Mouse (Mus musculus): ENCODE data around the gene Ly6g6e. TPM values are rescaled to one million over a fixed set of nuclear protein-coding genes. Genes with fewer than 3 reads are reported as not detected.

Gene Ly6g6e
- total RNA-seq, 2 experiments from 2014 or later, result not detected

DNA sequence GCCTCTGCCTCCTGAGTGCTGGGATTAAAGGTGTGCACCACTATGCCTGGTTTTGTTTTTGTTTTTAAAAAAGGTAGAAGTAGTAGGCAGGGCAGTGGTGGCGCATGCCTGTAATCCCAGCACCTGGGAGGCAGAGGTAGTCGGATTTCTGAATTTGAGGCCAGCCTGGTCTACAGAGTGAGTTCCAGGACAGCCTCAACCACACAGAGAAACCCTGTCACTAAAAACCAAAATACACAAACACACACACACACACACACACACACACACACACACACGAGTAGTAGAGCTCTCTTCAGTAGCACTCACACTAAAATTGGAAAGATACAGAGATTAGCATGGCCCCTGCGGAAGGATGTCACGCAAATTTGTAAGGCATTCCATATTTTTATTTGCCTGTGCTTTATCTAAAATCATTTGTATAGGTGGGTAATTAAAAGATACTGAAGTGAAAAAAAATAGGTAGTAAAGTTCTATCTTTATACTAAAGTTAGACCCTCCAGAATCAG, 27.7 kb upstream of the Ly6g6e start:
- no peak for ATAC-seq (replicated peaks; ENCODE audit: poor library complexity)

DNA sequence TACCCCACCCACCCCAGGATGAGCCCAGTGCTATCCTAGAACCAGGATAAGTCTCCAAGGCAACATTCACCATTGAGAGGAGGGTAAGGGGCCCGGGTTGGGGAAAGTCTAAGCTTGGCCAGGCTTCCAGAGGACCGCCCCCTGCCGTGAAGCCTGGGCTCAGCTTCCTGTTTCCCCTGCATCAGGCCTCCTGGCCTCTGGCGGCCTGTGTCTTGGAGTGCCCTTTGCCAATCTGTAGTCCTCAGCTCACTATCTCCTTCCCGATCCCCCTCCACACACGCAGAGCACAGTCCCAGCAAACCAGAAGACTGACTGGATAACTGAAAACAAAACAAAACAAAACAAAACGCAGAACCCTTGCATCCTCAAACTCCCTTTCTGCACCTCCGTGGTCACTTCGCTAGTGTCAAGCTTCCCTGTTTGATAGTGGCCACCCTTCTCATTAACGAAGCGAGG, 27.1 kb upstream of the Ly6g6e start, which contains the start of gene Clic1:
Gene Clic1, plus strand, starts transcription at position 406 of the 456 bp plus-strand sequence.
- peak; percentile 18 for ATAC-seq (replicated peaks; ENCODE audit: poor library complexity)

DNA sequence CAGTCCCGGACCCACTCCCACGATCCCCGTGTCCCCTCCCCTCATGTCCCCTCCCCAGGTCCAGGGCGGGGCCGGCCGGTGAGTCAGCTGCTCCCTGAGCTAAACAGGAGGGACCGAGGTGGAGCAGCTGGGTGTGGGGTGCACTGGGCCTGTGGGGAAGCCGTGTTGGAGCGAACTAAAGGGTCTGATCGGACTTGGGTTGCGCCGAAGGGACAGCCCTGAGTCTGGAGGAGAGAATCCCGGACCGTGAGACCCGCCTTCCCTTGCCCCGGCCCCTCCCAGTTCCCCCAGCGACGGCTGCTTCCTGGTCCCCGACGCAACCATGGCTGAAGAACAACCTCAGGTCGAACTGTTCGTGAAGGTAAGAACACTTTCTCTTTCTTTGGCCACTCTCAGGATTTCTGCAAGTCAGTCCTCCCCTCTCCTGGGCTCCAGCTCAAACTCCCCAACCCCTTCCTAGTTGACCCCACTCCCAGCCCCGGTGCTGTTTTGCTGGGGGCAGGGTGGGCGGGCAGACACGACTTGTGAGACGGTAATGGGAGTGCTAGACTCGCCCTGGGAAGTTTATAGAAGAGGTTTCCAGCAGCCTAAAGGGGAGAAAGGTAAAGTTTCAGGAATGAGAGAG, 26.5 kb upstream of the Ly6g6e start:
- ATAC-seq (replicated peaks; ENCODE audit: poor library complexity), result peak; percentile 20

DNA sequence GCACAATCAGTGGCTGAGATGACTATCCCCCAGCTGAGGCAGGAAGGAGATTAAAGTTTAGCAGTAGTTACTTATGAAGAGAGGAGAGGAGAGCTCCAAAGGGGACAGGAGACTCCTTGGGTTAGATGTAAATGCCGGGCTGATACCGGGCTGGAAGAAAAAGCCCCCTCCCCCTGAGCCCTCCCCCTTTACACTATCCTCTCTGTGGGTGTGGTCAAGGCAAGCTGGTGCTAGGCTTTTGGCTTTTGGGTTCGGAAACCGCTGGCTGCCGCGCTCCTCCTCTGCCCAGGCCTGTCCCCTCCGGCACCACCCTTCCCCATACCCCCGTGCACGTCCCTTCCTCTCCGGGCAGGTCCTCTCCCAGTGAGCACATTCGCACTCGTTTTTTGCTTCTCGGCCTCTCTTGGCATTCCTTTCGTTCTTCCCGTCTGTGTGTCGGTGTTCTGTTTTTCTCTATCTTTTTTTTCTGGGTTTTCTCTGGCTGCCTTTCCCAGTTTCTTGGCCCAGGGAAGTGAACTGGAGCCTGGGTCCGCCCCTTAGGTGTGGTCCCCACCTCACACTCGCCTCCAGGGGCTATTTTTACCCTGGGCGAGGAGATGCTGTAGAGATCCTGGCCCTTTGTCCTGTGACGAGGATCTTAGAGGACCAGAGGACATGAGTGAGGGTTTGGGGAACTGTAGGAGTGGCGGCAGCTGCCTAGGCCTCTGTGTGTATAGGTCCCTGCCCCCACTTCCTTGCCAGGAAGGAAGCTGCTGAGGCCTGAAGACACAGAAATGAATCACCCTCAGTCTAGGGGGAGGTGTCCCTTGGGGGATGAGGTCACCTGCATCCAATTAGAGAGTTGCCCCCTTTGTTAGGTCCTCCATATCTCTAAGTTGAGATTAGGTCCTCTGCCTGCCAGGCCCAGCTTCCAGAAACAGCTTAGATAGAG, 25.3 kb upstream of the Ly6g6e start:
- peak; percentile 66 for ATAC-seq (replicated peaks; ENCODE audit: poor library complexity)

DNA sequence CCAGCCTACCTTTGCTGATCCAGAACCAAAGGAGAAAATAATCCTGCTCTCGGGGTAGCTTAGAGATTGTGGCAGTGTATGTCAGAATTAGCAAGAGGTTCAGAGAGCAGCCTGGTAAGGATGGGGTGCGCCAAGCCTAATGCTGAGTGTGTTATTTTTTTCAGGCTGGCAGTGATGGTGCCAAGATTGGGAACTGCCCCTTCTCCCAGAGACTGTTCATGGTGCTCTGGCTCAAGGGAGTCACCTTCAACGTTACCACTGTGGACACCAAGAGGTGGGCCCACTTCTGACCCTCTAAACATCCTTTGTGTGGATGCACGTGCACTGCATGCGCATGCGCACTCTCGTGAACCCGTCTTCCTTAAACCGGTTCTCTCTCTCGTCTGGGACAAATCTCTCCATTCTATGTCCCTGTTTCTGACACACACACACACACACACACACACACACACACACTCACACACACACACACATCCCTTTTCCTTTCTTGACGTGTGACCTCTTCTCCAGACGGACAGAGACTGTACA, 24.4 kb upstream of the Ly6g6e start:
- no peak for ATAC-seq (replicated peaks; ENCODE audit: poor library complexity)

DNA sequence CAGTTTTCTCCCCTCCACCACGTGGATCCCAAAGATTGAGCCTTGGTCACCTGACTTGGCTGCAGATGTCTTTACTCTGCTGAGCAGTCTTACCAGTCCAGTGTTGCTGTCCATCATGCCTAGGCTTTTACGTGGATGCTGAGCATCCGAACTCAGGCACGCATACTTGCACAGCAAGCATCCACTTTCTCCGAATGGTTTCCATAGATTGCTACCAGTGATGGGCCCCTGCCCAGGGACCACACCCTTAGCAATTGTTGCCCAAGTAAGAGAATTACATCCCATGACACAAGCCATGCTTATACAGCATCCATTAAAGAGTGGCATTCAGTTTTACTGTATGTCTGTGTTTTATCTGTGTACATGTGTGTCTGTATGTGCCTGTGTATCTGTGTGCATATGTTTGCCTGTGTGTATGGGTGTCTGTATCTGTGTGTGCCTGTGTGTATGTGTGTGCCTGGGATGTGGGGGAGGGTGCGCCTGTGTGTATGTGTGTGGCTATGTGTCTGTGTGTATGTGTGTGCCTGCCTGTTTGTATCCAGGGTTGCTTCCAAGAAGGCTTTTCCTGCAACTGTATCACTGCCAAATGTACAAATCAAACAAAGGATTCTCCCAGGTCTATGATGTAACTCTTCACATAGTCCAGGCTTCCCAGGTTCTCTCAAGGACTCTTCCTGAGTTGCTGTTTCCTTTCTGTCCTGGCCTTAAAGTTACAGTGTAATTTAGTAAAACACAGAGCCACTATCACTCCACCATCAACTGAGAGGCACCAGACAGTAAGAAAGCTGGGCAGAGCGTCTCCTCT, 20.8 kb upstream of the Ly6g6e start:
- no peak for ATAC-seq (replicated peaks; ENCODE audit: poor library complexity)

DNA sequence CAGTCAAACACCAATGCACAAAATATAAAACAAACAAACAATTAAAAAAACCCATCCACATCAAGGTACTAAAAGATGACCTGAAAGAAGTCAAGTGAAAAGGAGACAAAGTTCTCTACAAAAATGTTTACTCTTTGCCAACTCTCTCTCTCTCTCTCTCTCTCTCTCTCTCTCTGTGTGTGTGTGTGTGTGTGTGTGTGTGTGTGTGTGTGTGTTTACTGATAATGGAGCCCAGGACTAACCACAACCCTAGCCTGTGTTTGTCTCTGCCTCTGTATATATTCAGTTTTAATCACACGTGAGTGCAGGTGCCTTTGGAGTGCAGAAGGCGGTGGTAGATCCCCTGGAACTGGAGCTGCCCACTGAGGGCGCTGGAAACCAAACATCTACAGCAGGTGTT, 19.6 kb upstream of the Ly6g6e start:
- peak; percentile 48 for ATAC-seq (replicated peaks; ENCODE audit: poor library complexity)

DNA sequence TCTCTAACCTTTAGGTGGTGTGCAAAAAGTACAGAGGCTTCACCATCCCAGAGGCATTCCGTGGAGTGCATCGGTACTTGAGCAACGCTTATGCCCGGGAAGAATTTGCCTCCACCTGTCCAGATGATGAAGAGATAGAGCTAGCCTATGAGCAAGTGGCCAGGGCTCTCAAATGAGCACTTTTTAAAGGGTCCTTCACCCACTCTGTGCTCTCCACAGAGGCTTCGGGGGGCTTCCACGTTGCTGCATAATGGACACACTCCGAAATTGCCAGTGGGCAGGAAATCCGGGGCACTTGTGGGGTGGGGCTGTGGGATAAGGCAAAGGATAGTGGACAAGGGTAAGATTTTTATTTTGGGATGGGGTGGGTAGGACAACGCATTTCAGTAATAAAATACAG, 18.4 kb upstream of the Ly6g6e start:
- ATAC-seq (replicated peaks; ENCODE audit: poor library complexity), result no peak

DNA sequence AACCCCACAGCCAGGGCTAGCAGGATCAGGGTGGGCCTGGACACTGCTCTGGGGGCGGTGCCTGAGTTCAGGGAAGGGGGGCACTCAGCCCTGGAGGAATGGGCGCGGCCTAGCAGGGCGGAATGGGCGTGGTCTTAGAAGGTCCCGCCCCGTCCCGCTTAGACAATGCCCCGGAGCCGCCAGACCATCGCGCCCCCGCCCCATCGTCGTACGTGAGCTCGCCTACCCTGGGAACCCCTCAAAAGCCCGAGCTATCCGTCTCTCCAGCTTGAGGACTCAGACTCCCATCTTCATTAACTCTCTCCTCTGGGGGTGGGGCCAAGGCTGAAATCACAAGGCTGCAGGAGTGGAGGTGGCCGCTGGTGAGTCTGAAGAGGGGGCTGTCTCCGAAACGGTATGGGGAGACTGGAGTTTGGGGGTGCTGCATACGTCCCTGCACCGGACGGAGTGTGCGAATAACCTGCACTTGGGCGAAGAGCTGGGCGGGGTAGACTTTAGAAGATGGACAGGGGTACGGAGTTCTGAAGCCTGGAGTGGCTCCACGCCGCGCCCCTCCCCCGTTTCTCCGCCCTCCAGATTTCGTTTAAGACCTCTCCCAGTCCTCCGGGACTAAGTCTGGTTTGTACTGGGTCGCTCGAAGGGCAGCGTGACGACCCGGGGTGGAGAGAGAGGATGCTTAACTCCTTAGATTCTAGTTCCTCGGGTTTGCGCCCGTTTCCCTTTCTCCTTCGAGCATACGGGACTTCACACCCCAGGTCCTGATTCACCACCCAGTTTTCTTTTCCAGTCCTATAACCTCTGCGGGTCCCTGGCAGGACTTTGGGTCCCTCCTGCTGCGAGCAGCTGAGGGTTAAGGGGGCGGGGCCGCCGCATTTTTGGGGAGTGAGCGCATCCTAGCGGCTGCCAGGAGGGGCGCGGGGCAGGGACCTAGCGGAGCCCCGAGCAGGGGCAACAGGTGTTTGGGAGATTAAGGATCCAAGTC, 17.5 kb upstream of the Ly6g6e start, which contains the start of gene Ddah2:
Gene Ddah2, plus strand, starts transcription at position 125 of the 982 bp plus-strand sequence.
- ATAC-seq (replicated peaks; ENCODE audit: poor library complexity), result peak; percentile 74

DNA sequence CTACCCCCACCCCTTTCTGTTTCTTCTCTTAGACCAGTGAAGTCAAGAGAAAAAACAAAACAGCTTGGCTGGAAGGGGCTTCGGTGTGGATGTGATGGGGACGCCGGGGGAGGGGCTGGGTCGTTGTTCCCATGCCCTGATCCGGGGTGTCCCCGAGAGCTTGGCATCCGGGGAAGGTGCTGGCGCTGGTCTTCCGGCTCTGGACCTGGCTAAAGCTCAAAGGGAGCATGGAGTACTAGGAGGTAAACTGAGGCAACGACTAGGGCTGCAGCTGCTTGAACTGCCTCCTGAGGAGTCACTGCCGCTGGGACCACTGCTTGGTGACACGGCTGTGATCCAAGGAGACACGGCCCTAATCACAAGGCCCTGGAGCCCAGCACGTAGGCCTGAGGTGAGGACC, 16.6 kb upstream of the Ly6g6e start:
- no peak for ATAC-seq (replicated peaks; ENCODE audit: poor library complexity)

DNA sequence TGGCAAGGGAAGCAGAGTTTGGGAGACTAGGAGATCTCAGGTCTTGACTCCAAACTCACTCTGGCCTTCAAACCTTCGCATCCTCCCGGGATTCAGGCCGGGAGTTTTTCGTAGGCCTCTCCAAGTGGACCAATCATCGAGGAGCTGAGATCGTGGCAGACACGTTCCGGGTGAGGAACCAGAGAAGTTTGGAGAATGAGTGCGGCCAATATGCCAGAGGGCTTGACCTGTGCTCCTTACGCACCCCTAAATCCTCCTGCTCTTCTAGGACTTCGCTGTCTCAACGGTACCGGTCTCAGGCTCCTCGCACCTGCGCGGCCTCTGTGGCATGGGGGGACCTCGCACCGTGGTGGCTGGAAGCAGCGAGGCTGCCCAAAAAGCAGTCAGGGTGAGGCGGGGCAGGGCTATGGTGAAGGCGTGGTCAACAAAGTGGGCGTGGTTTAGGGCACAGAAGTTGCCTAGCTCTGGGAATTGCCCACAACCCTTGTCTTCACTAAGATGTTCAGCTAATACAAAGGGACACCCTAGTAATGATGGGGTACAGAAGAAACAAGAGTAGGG, 15.9 kb upstream of the Ly6g6e start:
- 0 out of 2 replicates have a peak, but pooled peaks have one; percentile 15 for ATAC-seq (replicated peaks; ENCODE audit: poor library complexity)

DNA sequence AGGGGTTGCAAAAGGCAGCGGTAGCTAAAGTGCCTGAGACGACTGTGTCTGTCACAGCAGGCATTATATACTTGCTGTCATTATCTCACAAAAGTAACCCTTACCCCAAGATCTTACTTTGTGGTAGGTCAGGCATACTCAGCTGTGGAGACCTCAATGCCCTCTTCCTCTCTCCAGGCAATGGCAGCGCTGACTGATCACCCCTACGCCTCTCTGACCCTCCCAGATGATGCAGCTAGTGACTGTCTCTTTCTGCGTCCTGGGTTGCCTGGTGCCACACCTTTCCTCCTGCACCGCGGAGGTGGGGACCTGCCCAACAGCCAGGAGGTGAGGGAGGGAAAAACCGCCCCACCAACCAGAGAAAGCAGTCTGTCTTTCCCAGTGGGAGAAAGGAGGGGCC, 15.4 kb upstream of the Ly6g6e start:
- no peak for ATAC-seq (replicated peaks; ENCODE audit: poor library complexity)

DNA sequence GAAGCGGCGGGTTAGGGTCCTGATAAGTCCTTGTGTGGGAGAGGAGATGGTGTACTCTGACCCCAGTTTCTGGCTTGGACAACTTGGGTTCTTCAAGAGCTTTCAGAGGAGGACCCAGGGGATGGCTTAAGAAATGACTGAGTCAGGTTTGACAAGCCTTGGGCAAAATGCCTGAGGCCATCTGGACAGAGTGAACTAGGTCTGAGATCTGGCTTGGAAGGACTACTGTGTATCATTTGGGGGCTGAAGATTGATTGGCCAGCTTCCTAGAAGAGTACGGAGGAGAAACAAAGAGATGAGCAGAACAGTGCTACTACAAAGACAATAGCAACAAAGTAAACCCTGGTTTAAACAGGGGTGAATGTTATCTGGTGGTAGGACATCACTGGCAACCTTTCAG, 13.2 kb upstream of the Ly6g6e start:
- ATAC-seq (replicated peaks; ENCODE audit: poor library complexity), result no peak

DNA sequence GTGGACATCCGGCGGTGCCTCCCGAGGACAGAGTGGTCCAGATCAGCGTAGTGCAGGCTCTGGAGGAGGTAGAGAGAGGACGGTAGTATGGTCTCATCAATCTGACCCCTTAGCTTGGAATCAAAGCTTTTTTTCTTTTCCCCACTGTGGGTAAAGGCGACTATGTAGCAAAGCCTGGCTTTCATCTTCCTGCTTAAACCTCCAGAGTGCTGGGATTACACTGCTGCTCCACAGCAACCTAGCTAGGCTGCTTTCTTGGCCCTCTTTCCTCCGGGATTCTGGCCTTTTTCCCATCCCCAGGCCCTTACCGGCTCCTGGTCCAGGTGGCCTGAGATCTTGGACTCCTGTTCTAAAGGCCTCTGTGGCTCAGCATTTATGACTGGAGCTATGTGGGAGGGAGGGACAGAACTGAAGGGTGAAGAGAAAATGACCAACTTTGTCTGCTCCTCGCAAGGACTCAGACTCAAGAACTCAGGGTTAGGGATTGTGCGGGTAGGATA, 12.3 kb upstream of the Ly6g6e start:
- no peak for ATAC-seq (replicated peaks; ENCODE audit: poor library complexity)

DNA sequence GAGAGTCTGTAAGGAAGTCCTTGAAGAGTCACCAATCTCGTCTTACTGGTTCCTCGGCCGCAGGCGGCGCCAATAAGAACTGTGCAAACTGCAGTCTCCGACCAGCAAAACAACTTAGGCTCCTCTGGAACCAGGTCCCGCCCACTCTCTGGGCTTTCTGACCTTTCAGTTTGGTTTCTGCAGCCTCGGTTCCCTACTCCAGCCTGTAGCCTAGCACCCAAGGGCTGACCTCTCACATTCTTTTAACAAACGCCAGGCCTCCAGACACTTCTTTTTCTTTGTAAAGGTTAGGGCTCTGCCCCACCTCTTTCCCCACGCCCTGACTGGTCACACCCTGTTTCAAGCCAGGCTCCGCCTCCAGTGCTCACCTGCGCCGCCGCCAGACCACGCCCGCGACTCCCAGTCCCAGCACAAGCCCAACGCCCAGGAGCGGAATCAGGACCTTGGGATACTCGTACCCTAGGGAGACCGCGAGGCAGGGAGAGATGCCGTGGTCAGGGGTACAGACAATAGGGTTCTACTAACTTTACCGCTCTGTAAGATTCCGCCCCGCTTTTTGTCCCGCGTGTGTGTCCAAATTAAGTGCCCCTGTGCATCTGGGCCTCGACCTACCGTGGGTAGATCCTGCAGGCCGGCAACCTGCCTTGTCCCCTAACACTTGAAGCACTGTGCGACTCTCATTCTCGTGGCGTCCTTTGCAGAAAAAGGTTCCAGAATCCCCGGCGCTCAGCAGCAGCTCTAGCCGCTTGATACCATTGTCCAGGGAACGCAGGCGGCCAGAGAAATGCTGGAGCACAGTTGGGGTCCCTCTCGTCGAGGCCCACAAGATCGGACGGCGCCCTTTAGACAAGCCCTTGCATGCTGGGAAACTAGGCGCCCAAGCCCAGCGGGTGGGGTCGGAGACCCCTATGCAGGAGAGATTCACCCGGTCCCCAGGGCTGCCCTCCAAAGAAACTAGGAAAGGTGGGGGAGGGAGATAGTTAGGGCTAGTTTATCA, 11.5 kb upstream of the Ly6g6e start, which contains the start of gene Ly6g6c:
Gene Ly6g6c, plus strand, starts transcription at position 438 of the 997 bp plus-strand sequence.
- ATAC-seq (replicated peaks; ENCODE audit: poor library complexity), result peak; percentile 45

DNA sequence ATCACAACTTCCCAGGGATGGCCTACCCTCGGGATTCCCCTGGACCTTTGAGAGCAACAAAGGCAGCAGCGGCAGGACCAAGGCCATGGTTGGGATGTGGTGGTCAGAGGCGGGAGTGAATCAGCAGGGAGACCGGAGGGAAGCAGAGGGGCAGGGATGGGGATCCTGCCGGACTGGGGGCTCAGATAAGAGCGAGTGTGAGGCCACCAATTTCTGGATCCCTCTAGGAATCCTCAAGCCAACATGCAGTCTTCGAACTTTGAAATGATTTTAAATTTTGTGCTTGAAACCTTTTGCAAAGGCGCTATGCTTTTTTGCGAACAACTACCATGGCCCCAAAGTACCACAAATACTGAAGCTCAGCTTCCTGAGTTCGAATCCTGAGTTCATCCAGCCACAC, 10.6 kb upstream of the Ly6g6e start, which contains the start of gene Mpig6b:
Gene Mpig6b, minus strand, starts transcription at position 101 of the 400 bp plus-strand sequence.
- no peak for ATAC-seq (replicated peaks; ENCODE audit: poor library complexity)

DNA sequence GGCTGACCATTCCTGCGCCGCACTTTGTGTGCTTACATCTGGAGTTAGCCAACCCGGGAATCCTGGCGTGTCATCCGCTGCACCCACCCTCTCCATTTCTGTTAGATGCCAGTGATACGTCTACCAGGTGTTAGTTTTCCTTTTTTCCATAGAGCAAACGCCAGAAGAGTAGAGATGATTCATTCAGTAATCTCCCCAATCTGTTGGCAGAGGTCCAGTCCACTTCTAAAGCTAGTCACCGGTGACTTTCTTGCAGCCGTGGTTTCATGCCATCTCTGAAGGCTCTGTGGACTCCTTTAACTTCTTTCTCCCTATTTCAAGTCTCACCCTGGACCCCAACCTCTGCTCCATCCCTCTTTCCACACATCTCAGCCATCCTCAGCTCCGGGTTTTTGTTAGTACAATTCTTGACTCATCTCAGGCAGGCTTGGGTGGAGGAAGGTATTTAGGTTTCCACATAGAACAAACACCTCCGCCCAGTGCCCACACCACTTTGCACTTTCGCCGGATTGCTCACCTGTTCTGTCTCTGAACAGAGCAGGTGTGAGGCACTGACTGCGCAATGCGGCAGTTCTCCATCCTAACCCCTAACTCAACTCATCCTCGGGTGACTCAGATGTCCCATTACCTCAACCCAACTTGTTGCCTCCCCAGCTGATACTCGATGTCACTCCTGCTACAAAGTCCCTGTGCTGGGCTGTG, 8.3 kb upstream of the Ly6g6e start:
- no peak for ATAC-seq (replicated peaks; ENCODE audit: poor library complexity)

Data from megakaryocyte progenitor cell, adult 5-6 weeks (primary cell).